Mouse (Mus musculus) heart, postnatal 0 days (tissue): ENCODE measurements at regions not wholly inside any gene's neighbourhood (a gene's known extent, or its start where the extent isn't known, plus 50 kb on each side); places are given as distances from the start of the nearest gene placed in this dataset.
"Not testable (repeated sequence)": the region's sequence is repeated elsewhere in the genome, so short reads cannot be mapped to it uniquely, and the experiment has no call there.

Experiments
- ATAC-seq: fragments of 200-750 bp; cut with Nextera tagmentation; 2 replicates; pipeline ENCODE4 v1.8.0; 2017; ENCODE audit warnings: low read depth, moderate number of reproducible peaks, moderate library complexity; ENCODE audit not compliant: insufficient read depth
- DNase-seq: peaks from one replicate; pipeline ENCODE4 v3.0.0-alpha.2; 2016; ENCODE audit warnings: low spot score
- H3K27ac ChIP-seq: fragments of 300-500 bp; sonication (generic); 2 replicates; pipeline ENCODE4 v1.5.1; 2014; ENCODE audit warnings: low read depth, mild to moderate bottlenecking
- H3K27me3 ChIP-seq: fragments of 300-500 bp; sonication (generic); 2 replicates; pipeline ENCODE4 v1.6.1; 2014; ENCODE audit warnings: low read length, mixed read lengths; ENCODE audit not compliant: control insufficient read depth, insufficient read depth
- H3K36me3 ChIP-seq: fragments of 300-500 bp; sonication (generic); replicated peaks from 2 replicates; pipeline ENCODE4 v1.6.1; 2014; ENCODE audit warnings: low read length, mixed read lengths; ENCODE audit not compliant: control insufficient read depth, insufficient read depth
- H3K4me1 ChIP-seq: fragments of 300-500 bp; sonication (generic); 2 replicates; pipeline ENCODE4 v1.6.1; 2014; ENCODE audit warnings: antibody characterized with exemption; ENCODE audit not compliant: control insufficient read depth, insufficient read depth
- H3K4me2 ChIP-seq: fragments of 300-500 bp; sonication (generic); 2 replicates; pipeline ENCODE4 v1.6.1; 2014; ENCODE audit warnings: low read depth, mild to moderate bottlenecking, low read length, moderate library complexity
- H3K4me3 ChIP-seq: fragments of 300-500 bp; sonication (generic); 2 replicates; pipeline ENCODE4 v1.5.1; 2014; ENCODE audit warnings: low read depth, low read length
- H3K9ac ChIP-seq: fragments of 300-500 bp; sonication (generic); replicated peaks from 2 replicates; pipeline ENCODE4 v1.6.1; 2014; ENCODE audit warnings: low read depth, low read length, mixed read lengths
- H3K9me3 ChIP-seq: fragments of 300-500 bp; sonication (generic); replicated peaks from 2 replicates; pipeline ENCODE4 v1.6.1; 2016; ENCODE audit warnings: low read length; ENCODE audit not compliant: control insufficient read depth
- CTCF ChIP-seq: IDR thresholded peaks from 2 replicates; pipeline ENCODE4 v1.5.1; 2016; ENCODE audit warnings: antibody characterized with exemption, control low read depth, low read depth
- EP300 ChIP-seq: IDR thresholded peaks from 2 replicates; pipeline ENCODE4 v1.6.1; 2016; ENCODE audit warnings: antibody characterized with exemption, low read depth
- WGBS: fragments of 180-500 bp; shearing (Covaris S2); extraction: QIAGEN DNeasy Blood & Tissue Kit; methylation state at CpG from one replicate; pipeline ENCODE4 v1.1.7; 2014; 5-methylcytosine and 5-hydroxymethylcytosine counted together

DNA sequence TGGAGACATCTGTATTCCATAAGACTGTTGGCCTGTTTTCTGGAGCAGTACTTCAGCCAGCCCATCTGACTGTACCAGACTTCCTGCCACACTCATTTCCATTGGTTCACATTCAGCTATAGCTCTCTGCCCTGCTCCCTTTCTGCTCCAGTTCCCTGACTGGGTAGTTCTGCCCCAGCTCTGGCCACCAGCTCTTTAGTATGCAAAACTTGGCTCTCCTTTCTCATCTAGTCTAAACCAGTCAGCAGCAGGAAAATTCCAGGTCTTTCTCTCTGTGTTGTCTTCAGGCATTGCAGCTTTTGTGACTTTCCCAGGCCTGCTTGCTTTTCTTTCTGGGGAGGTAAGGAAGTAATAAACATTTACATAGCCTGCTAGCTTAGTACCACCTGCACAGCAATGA lies 363.5 kb upstream of the Agtr1b start:
- no peaks in the 10 kb centered on the region for H3K36me3 ChIP-seq
- no peak for ATAC-seq
- no peak for DNase-seq

DNA sequence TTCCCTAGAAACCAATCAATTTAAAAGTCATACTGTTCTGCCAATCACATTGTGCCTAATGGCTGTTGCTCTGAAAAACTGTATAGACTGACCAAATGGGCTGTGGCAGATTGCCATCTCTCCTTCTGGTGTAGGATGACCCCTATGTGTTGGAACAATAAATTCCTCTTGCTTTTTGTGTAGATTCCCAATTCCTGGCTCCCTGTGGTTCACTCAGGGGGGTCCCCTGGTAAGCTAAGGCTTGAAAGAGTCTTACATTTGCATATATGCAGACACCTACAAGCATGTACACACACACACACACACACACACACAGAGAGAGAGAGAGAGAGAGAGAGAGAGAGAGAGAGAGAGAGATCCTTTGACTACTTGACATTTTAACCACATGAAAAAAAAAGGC lies 362.8 kb upstream of the Agtr1b start:
- not testable (repeated sequence) for H3K9ac ChIP-seq, DNase-seq, H3K4me3 ChIP-seq, H3K27me3 ChIP-seq, H3K4me1 ChIP-seq, ATAC-seq, H3K27ac ChIP-seq, H3K4me2 ChIP-seq, H3K9me3 ChIP-seq, H3K36me3 ChIP-seq

More for the DNA sequence above, 363.5 kb upstream of the Agtr1b start:
- no peaks in the 10 kb centered on the region for H3K9me3 ChIP-seq
- no peaks in the 10 kb centered on the region for H3K27me3 ChIP-seq
- H3K4me3 ChIP-seq: no peak overlapping the region
- no peak overlapping the region for H3K27ac ChIP-seq
- no peaks in the 10 kb centered on the region for H3K4me1 ChIP-seq
- H3K4me2 ChIP-seq: no peak overlapping the region
- TF ChIP-seq EP300: no peak
- TF ChIP-seq CTCF: no peak
- no peak overlapping the region for H3K9ac ChIP-seq

DNA sequence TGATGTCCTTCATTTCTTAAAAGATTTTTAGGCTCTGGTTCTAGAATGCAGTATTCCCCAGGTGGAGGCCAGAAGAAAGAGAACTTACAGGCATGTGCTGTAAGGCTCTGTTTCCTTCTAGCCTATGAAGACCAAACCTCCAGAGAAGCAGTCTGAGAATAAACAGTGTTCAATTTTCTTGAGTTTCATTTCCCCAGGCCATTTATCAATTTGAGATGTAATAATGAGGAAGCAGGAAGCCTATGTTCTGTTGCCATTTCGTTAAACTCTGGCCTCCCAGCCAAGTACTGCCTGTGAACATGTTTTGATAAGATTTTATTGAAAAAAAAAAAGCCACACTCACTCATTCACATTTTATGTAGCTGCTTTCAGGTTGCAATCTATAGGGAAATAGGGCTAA lies 347.7 kb upstream of the Agtr1b start:
- no peak for ATAC-seq
- TF ChIP-seq EP300 (no peak), CTCF (no peak)
- Histone ChIP-seq H3K4me2 (no peak overlapping the region), H3K9me3 (peaks cover 10% of the 10 kb centered on the region; the same call in 1 of the 2 replicates), H3K36me3 (no peaks in the 10 kb centered on the region), H3K9ac (no peak overlapping the region), H3K4me1 (no peaks in the 10 kb centered on the region), H3K4me3 (no peak overlapping the region), H3K27me3 (no peaks in the 10 kb centered on the region), H3K27ac (no peak overlapping the region)
- WGBS: 28% methylated on average over 1 of the region's 1 CpGs
- no peak for DNase-seq

DNA sequence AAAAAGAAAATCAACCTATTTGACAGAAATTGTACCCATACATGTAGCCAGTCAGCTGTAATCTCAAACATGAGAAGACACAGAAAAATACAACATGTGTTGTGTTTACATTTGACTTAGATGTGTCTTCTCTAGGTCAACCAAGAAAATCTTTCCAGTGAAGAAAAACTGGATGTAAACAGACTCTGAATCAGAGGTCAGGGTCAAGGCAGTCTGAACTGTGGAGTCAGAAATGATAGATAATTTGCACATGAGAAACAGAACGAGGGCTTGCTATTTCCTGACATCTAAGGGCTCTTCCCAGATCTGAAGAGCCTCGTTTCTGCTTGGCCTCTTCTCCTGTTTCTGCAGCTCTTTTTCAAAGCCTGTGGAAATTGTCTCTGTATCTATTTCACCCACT lies 342.7 kb upstream of the Agtr1b start:
- Histone ChIP-seq H3K4me2 (no peak overlapping the region), H3K27ac (no peak overlapping the region), H3K4me3 (no peak overlapping the region), H3K4me1 (no peaks in the 10 kb centered on the region), H3K9ac (no peak overlapping the region), H3K36me3 (no peaks in the 10 kb centered on the region), H3K27me3 (no peaks in the 10 kb centered on the region), H3K9me3 (no peaks in the 10 kb centered on the region)
- DNase-seq (no peak), ATAC-seq (no peak)
- TF ChIP-seq EP300: no peak
- no peak for TF ChIP-seq CTCF
- 24% methylated on average over 2 of the region's 2 CpGs for WGBS

GRCm38 (mm10) chr3:20695322-20695859 lies 328.4 kb upstream of the Agtr1b start:
- TF ChIP-seq EP300: no peak
- no peak for TF ChIP-seq CTCF
- H3K9me3 ChIP-seq: no peaks in the 10 kb centered on the region
- H3K27ac ChIP-seq: no peak overlapping the region
- no peaks in the 10 kb centered on the region for H3K36me3 ChIP-seq
- WGBS: 79% methylated on average over 2 of the region's 2 CpGs
- H3K27me3 ChIP-seq: no peaks in the 10 kb centered on the region
- no peak overlapping the region for H3K4me2 ChIP-seq
- no peak for ATAC-seq
- no peak overlapping the region for H3K4me3 ChIP-seq
- no peak overlapping the region for H3K9ac ChIP-seq
- no peak for DNase-seq
- no peaks in the 10 kb centered on the region for H3K4me1 ChIP-seq

- no peaks in the 10 kb centered on the region for H3K4me1 ChIP-seq
- no peak overlapping the region for H3K4me2 ChIP-seq
- WGBS: 73% methylated on average over 6 of the region's 6 CpGs
- no peaks in the 10 kb centered on the region for H3K36me3 ChIP-seq
- H3K27ac ChIP-seq: no peak overlapping the region
- no peaks in the 10 kb centered on the region for H3K27me3 ChIP-seq
- no peak for DNase-seq
- H3K4me3 ChIP-seq: no peak overlapping the region
- TF ChIP-seq EP300: no peak
- TF ChIP-seq CTCF: no peak
- ATAC-seq: no peak
- H3K9me3 ChIP-seq: no peaks in the 10 kb centered on the region
- no peak overlapping the region for H3K9ac ChIP-seq
Observed at GRCm38 (mm10) chr3:20680944-20681494, 314.0 kb upstream of the Agtr1b start.
